Mouse (Mus musculus) layer of hippocampus, postnatal 14 days (tissue): ENCODE results near the gene Ptpn1. TPM values are rescaled to one million over a fixed set of nuclear protein-coding genes. Genes with fewer than 3 reads are reported as not detected.
A peak's percentile ranks its signal among the peaks of the same experiment; 100 is the strongest.

Experiments used
- DNase-seq, 2 experiments: peaks; one replicate each; pipeline ENCODE4 v3.0.0; 2021 to 2022; ENCODE audit warnings: low spot score in 2 of 2, mixed read lengths in 1 of 2
- total RNA-seq, 2 experiments: library from RNA; stranded (reverse); gene quantifications; 2 replicates each; pipeline ENCODE4 v1.2.3; 2021

The Ptpn1 gene
- total RNA-seq, 2 experiments from 2014 or later, result 65.4 to 67.7 TPM

GRCm38 (mm10) chr2:167920960-167921495 lies 10.8 kb upstream of the Ptpn1 start:
- no peak for DNase-seq

GRCm38 (mm10) chr2:167921823-167922222 lies 10.0 kb upstream of the Ptpn1 start:
- DNase-seq, result no peak

GRCm38 (mm10) chr2:167924011-167924410 lies 7.8 kb upstream of the Ptpn1 start:
- no peak for DNase-seq

- DNase-seq, result peak; percentile 76 to 77
These were observed 6.9 kb upstream of the Ptpn1 start for GRCm38 (mm10) chr2:167924803-167925604.

- no peak for DNase-seq
These were observed 5.7 kb upstream of the Ptpn1 start for GRCm38 (mm10) chr2:167925841-167926800.

GRCm38 (mm10) chr2:167928002-167928526 lies 3.8 kb upstream of the Ptpn1 start:
- no peak for DNase-seq

- no peak for DNase-seq
These were observed 2.9 kb upstream of the Ptpn1 start for GRCm38 (mm10) chr2:167928972-167929371.

- DNase-seq, result no peak
These were observed 882 bp upstream of the Ptpn1 start for GRCm38 (mm10) chr2:167930975-167931374.

- DNase-seq, result no peak
These were observed 922 bp downstream of the Ptpn1 start for GRCm38 (mm10) chr2:167932727-167933231.

GRCm38 (mm10) chr2:167933397-167933796 lies 1.5 kb downstream of the Ptpn1 start:
- no peak for DNase-seq

GRCm38 (mm10) chr2:167935956-167936355 lies 4.1 kb downstream of the Ptpn1 start:
- DNase-seq, result no peak

- DNase-seq, result no peak
These were observed 6.9 kb downstream of the Ptpn1 start for GRCm38 (mm10) chr2:167938786-167939185.

- no peak for DNase-seq
These were observed 7.3 kb downstream of the Ptpn1 start for GRCm38 (mm10) chr2:167939204-167939603.

- DNase-seq, result no peak
These were observed 8.0 kb downstream of the Ptpn1 start for GRCm38 (mm10) chr2:167939632-167940399.

GRCm38 (mm10) chr2:167940636-167941035 lies 8.8 kb downstream of the Ptpn1 start:
- no peak for DNase-seq

- no peak for DNase-seq
These were observed 9.5 kb downstream of the Ptpn1 start for GRCm38 (mm10) chr2:167941320-167941719.

GRCm38 (mm10) chr2:167941745-167942176 lies 9.9 kb downstream of the Ptpn1 start:
- DNase-seq, result no peak

- DNase-seq, result peak in 1 of 2 experiments; percentile 47
These were observed 10.5 kb downstream of the Ptpn1 start for GRCm38 (mm10) chr2:167942199-167942925.

- DNase-seq, result no peak
These were observed 11.2 kb downstream of the Ptpn1 start for GRCm38 (mm10) chr2:167942926-167943633.
